Mouse (Mus musculus): ENCODE data around the gene Tspan5.

GRCm38 (mm10) chr3:138692302-138692701 is 49.7 kb upstream of the Tspan5 start:
- TF ChIP-seq CTCF (IDR thresholded peaks at IDR 0.05; ENCODE audit: extremely low read depth, insufficient read depth, insufficient read length, insufficient replicate concordance) (no peak), POLR2A (IDR thresholded peaks at IDR 0.05; ENCODE audit: low read depth, low read length) (no peak)
